Mouse (Mus musculus) adrenal gland, postnatal 14 days (tissue): ENCODE measurements around the gene Vmn2r98. TPM values are rescaled to one million over a fixed set of nuclear protein-coding genes. Genes with fewer than 3 reads are reported as not detected.
A peak's percentile ranks its signal among the peaks of the same experiment; 100 is the strongest.
"Not testable (repeated sequence)": the region's sequence is repeated elsewhere in the genome, so short reads cannot be mapped to it uniquely, and the experiment has no call there.

Experiments
- DNase-seq: peaks from one replicate; pipeline ENCODE4 v3.0.0; 2021; ENCODE audit warnings: mixed read lengths
- long read RNA-seq, 2 experiments: library from polyadenylated mRNA; stranded (forward); transcript quantifications; one replicate each; pipeline ENCODE4 v2.0.0; 2021
- total RNA-seq: library from RNA; stranded (reverse); gene quantifications from 2 replicates; pipeline ENCODE4 v1.2.3, GENCODE M21; 2021

Vmn2r98 gene
- not detected in 2 replicates for total RNA-seq
- long read RNA-seq, experiment 1: 0 reads
- long read RNA-seq, experiment 2: 0 reads

GRCm38 (mm10) chr17:19053160-19053559, at the start of gene Vmn2r98:
TSS of gene Vmn2r98 (plus strand) at chr17:19053460.
- DNase-seq: not testable (repeated sequence)

GRCm38 (mm10) chr17:19031441-19031840, 21.8 kb upstream of the Vmn2r98 start:
- peak; percentile 20 for DNase-seq

DNA sequence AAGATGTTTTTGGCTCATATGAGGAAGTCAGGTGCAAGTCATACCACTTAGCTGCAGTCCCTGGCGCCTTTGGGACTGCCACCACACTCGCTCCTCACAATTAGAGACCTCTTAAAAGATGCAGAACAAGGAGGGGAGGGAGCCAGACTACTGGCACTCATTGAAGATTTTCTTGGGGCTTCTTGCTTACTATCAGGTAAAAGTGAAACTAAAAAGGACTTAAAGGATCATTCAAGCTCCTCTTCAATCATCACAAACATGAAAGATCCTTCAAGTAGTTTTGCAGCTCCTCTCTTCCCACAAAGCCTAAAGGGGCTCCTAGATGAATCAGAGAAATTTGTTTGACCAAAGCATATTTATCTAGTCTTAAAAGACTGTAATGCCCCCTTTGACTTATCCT, 21.3 kb upstream of the Vmn2r98 start:
- DNase-seq: no peak

GRCm38 (mm10) chr17:19032721-19033120, 20.5 kb upstream of the Vmn2r98 start:
- DNase-seq: peak; percentile 21

Other genes with a start within 250 kb of the Vmn2r98 start
- gene Vmn2r97, start 139.2 kb upstream of the Vmn2r98 start, total RNA-seq: 0.11 and 0.15 TPM in 2 replicates